In genomic region chr9:20384532-20385342, GRCm38 (mm10) we compare ENCODE assay signal across 8 mouse cellular contexts. TPM values are rescaled to one million over a fixed set of nuclear protein-coding genes. Genes with fewer than 3 reads are reported as not detected.
DNase-seq lines count a peak whose midpoint lies in the region; ATAC-seq and TF ChIP-seq lines count a peak whose summit lies in the region.

TSS of gene Zfp560 (minus strand) at chr9:20385177.

- peaks cover 0 to 6% of the 10 kb centered on the region in 2 experiments; a peak in 2 of 4 replicates for H3K36me3 ChIP-seq in MEL (ENCODE audit: control insufficient read depth in 1 of 2, insufficient read depth in 2 of 2, low read length in 2 of 2)
- H3K36me3 ChIP-seq in forebrain, postnatal 0 days (ENCODE audit: insufficient read depth), result no peaks in the 10 kb centered on the region
- H3K36me3 ChIP-seq in lung, embryonic 15.5 days, result no peaks in the 10 kb centered on the region

- H3K9me3 ChIP-seq in MEL (replicated peaks; ENCODE audit: insufficient read depth, low read length), result no peaks in the 10 kb centered on the region
- H3K9me3 ChIP-seq in forebrain, postnatal 0 days (ENCODE audit: low read length), result 0 out of 2 replicates have a peak, but pooled peaks cover 4% of the 10 kb centered on the region
- H3K9me3 ChIP-seq in lung, embryonic 15.5 days, result no peaks in the 10 kb centered on the region

- peaks cover 11% of the 10 kb centered on the region for H3K79me2 ChIP-seq in MEL (ENCODE audit: control insufficient read depth, insufficient read depth, low read length, poor library complexity)

- peak; percentile 30 to 52; a peak in 3 of 4 replicates for TF ChIP-seq EP300 in MEL (IDR thresholded peaks at IDR 0.05; ENCODE audit: low read depth in 1 of 2, low read length in 2 of 2)

- peak; percentile 100 for DNase-seq in MEL (ENCODE audit: low read depth, low spot score)
- peak; percentile 87 to 94 for DNase-seq in cerebellum, adult 2 months
- DNase-seq in forebrain, postnatal 0 days, result peak; percentile 97
- DNase-seq in heart, postnatal 4 days, result peak; percentile 95
- peak; percentile 60 to 86 for DNase-seq in layer of hippocampus, adult 8-10 months (ENCODE audit: low spot score in 2 of 2)
- DNase-seq in ovary, adult 18-20 months (ENCODE audit: low spot score), result peak; percentile 72
- peak; percentile 95 for DNase-seq in thymus, postnatal 0 days (ENCODE audit: low spot score)

- peak; percentile 55 to 89 (median 61) for TF ChIP-seq CTCF in MEL (IDR thresholded peaks at IDR 0.05 in 2 of 3, conservative IDR thresholded peaks at IDR 0.05 in 1 of 3; ENCODE audit: control insufficient read depth in 1 of 3, insufficient read depth in 1 of 3, low read depth in 2 of 3, low read length in 3 of 3, poor library complexity in 1 of 3, severe bottlenecking in 1 of 3)
- peak; percentile 58 for TF ChIP-seq CTCF in cerebellum, adult 2 months (IDR thresholded peaks at IDR 0.05; ENCODE audit: borderline replicate concordance, insufficient read depth, low read depth, low read length)
- TF ChIP-seq CTCF in forebrain, postnatal 0 days (IDR thresholded peaks at IDR 0.05; ENCODE audit: low read depth), result peak; percentile 81

- ATAC-seq in forebrain, postnatal 0 days, result peak; percentile 100
- peak; percentile 98 for ATAC-seq in lung, embryonic 15.5 days (ENCODE audit: borderline replicate concordance, extremely low read depth, low FRiP score, low TSS enrichment)

- peak within 1 kb of the TSS; percentile 56 for H3K4me2 ChIP-seq in forebrain, postnatal 0 days (ENCODE audit: low read depth)
- H3K4me2 ChIP-seq in lung, embryonic 15.5 days, result peak within 1 kb of the TSS; percentile 74

- WGBS in cerebellum, adult 2 months, result 2% methylated on average over 40 of the region's 40 CpGs
- 4% methylated on average over 40 of the region's 40 CpGs for WGBS in forebrain, postnatal 0 days
- 3% methylated on average over 40 of the region's 40 CpGs for WGBS in lung, embryonic 15.5 days

- peak; percentile 86 to 99 for TF ChIP-seq POLR2A in MEL (IDR thresholded peaks at IDR 0.05; ENCODE audit: control insufficient read depth in 1 of 2, insufficient read depth in 1 of 2, low read depth in 1 of 2, low read length in 2 of 2, poor library complexity in 1 of 2)
- TF ChIP-seq POLR2A in cerebellum, adult 2 months (IDR thresholded peaks at IDR 0.05; ENCODE audit: borderline replicate concordance, insufficient read depth, low read length), result peak; percentile 85; the same call in 1 of the 2 replicates

- H3K9ac ChIP-seq in MEL (ENCODE audit: control insufficient read depth, low read depth, low read length, poor library complexity, severe bottlenecking), result peak within 1 kb of the TSS; percentile 74
- peak within 1 kb of the TSS; percentile 73 for H3K9ac ChIP-seq in forebrain, postnatal 0 days
- H3K9ac ChIP-seq in lung, embryonic 15.5 days, result peak within 1 kb of the TSS; percentile 47

- H3K27me3 ChIP-seq in MEL (ENCODE audit: control insufficient read depth in 1 of 2, insufficient read depth in 2 of 2, low read length in 2 of 2), result no peaks in the 10 kb centered on the region
- H3K27me3 ChIP-seq in cerebellum, adult 2 months (ENCODE audit: control insufficient read depth, insufficient read depth, low read length), result no peaks in the 10 kb centered on the region
- no peaks in the 10 kb centered on the region for H3K27me3 ChIP-seq in forebrain, postnatal 0 days (ENCODE audit: insufficient read depth, low read length)
- no peaks in the 10 kb centered on the region for H3K27me3 ChIP-seq in lung, embryonic 15.5 days

- H3K27ac ChIP-seq in MEL (ENCODE audit: control insufficient read depth, low read depth, low read length), result peak within 1 kb of the TSS; percentile 53
- H3K27ac ChIP-seq in cerebellum, adult 2 months (ENCODE audit: insufficient read depth, low read length), result 0 out of 2 replicates have a peak within 1 kb of the TSS, but pooled peaks have one; percentile 52
- peak within 1 kb of the TSS; percentile 80 for H3K27ac ChIP-seq in forebrain, postnatal 0 days (ENCODE audit: low read depth, low read length)
- peak within 1 kb of the TSS; percentile 74 for H3K27ac ChIP-seq in lung, embryonic 15.5 days

- peak within 1 kb of the TSS; percentile 68 to 74 for H3K4me3 ChIP-seq in MEL (ENCODE audit: control insufficient read depth in 1 of 2, insufficient read depth in 1 of 2, low read depth in 2 of 2, low read length in 2 of 2)
- peak within 1 kb of the TSS; percentile 82 for H3K4me3 ChIP-seq in cerebellum, adult 2 months (replicated peaks; ENCODE audit: insufficient read depth, low read depth, low read length)
- peak within 1 kb of the TSS; percentile 68 for H3K4me3 ChIP-seq in forebrain, postnatal 0 days (ENCODE audit: low read depth, low read length)
- H3K4me3 ChIP-seq in lung, embryonic 15.5 days, result peak within 1 kb of the TSS; percentile 58

- TF ChIP-seq RAD21 in MEL (IDR thresholded peaks at IDR 0.05; ENCODE audit: low read depth, low read length), result no peak; the same call in none of the 2 replicates

- H3K4me1 ChIP-seq in MEL (ENCODE audit: control insufficient read depth in 1 of 2, insufficient read depth in 2 of 2, low read length in 2 of 2), result peaks cover 6 to 10% of the 10 kb centered on the region in 2 experiments; a peak in 3 of 4 replicates
- H3K4me1 ChIP-seq in cerebellum, adult 2 months (ENCODE audit: control insufficient read depth, insufficient read depth, low read length), result no peaks in the 10 kb centered on the region
- peaks cover 15% of the 10 kb centered on the region for H3K4me1 ChIP-seq in forebrain, postnatal 0 days (ENCODE audit: insufficient read depth)
- H3K4me1 ChIP-seq in lung, embryonic 15.5 days, result peaks cover 3% of the 10 kb centered on the region; the same call in 1 of the 2 replicates

TF ChIP-seq in MEL, 35 proteins besides CTCF, POLR2A, EP300 and RAD21 (continues in another document):
- TF ChIP-seq GATA1 (IDR thresholded peaks at IDR 0.05; ENCODE audit: low read depth, low read length) (0 out of 2 replicates have a peak, but pooled peaks have one; percentile 3), MYB (IDR thresholded peaks at IDR 0.05; ENCODE audit: low read depth, low read length) (peak; percentile 85), ZKSCAN1 (IDR thresholded peaks at IDR 0.05; ENCODE audit: low read depth, low read length) (no peak; the same call in 1 of the 2 replicates), UBTF (IDR thresholded peaks at IDR 0.05; ENCODE audit: borderline replicate concordance, insufficient read depth, low read depth, low read length) (peak; percentile 100), ZNF384 (IDR thresholded peaks at IDR 0.05; ENCODE audit: low read depth, low read length) (peak; percentile 69), MAZ (IDR thresholded peaks at IDR 0.05; ENCODE audit: low read depth, low read length) (peak; percentile 80), MEF2A (IDR thresholded peaks at IDR 0.05; ENCODE audit: extremely low read depth, insufficient replicate concordance, low read depth, low read length, poor library complexity, severe bottlenecking) (no peak), E2F4 (IDR thresholded peaks at IDR 0.05; ENCODE audit: borderline replicate concordance, low read depth, low read length) (peak; percentile 76), TAL1 (IDR thresholded peaks at IDR 0.05; ENCODE audit: low read length) (no peak), TBP (IDR thresholded peaks at IDR 0.05; ENCODE audit: low read depth, low read length) (peak; percentile 94), SMC3 (IDR thresholded peaks at IDR 0.05; ENCODE audit: low read depth, low read length) (peak; percentile 26; the same call in 1 of the 2 replicates), MAX (IDR thresholded peaks at IDR 0.05; ENCODE audit: low read length) (no peak; the same call in 1 of the 2 replicates), CHD2 (IDR thresholded peaks at IDR 0.05; ENCODE audit: low read length) (no peak), JUND (IDR thresholded peaks at IDR 0.05; ENCODE audit: low read depth, low read length) (peak; percentile 39; the same call in 1 of the 2 replicates), SIN3A (IDR thresholded peaks at IDR 0.05; ENCODE audit: low read length) (peak; percentile 97), CHD1 (IDR thresholded peaks at IDR 0.05; ENCODE audit: low read depth, low read length) (peak; percentile 97), NELFE (IDR thresholded peaks at IDR 0.05; ENCODE audit: low read depth, low read length) (peak; percentile 92), HCFC1 (IDR thresholded peaks at IDR 0.05; ENCODE audit: low read depth, low read length) (peak; percentile 97), RCOR1 (IDR thresholded peaks at IDR 0.05; ENCODE audit: low read depth, low read length) (no peak), ZMIZ1 (IDR thresholded peaks at IDR 0.05; ENCODE audit: low read depth, low read length) (peak; percentile 93), ELF1 (IDR thresholded peaks at IDR 0.05; ENCODE audit: low read depth, low read length) (peak; percentile 94), TCF12 (IDR thresholded peaks at IDR 0.05; ENCODE audit: low read depth, low read length) (peak; percentile 89), MAFK (IDR thresholded peaks at IDR 0.05; ENCODE audit: borderline replicate concordance, low read depth, low read length) (0 out of 2 replicates have a peak, but pooled peaks have one; percentile 54), ZC3H11A (IDR thresholded peaks at IDR 0.05; ENCODE audit: low read depth, low read length) (0 out of 2 replicates have a peak, but pooled peaks have one; percentile 26), POLR2AphosphoS5 (IDR thresholded peaks at IDR 0.05; ENCODE audit: borderline replicate concordance, low read depth, low read length) (no peak), ETS1 (IDR thresholded peaks at IDR 0.05; ENCODE audit: low read depth, low read length) (no peak; the same call in 1 of the 2 replicates), USF2 (IDR thresholded peaks at IDR 0.05; ENCODE audit: borderline replicate concordance in 1 of 2, insufficient read depth in 1 of 2, low read depth in 1 of 2, low read length in 2 of 2) (no peak), MXI1 (IDR thresholded peaks at IDR 0.05; ENCODE audit: low read depth, low read length) (peak; percentile 92)

RNA-seq across cellular contexts. Expression of gene Zfp560, which starts in this region (rescaled TPM):
- total RNA-seq in MEL (2012; rRNA removed), result 31.5 and 42.0 TPM in 2 replicates
- polyA plus RNA-seq in MEL (2012; ENCODE audit: insufficient read depth in 1 of 2, insufficient read length in 2 of 2, low read depth in 1 of 2, low replicate concordance in 2 of 2, missing spikeins in 1 of 2), result 10 to 100 TPM in 1 of 2 experiments, not detected in 1; 37.0 TPM
- 18.6 and 21.1 TPM in 2 replicates for polyA plus RNA-seq in cerebellum, adult 2 months (2012; rRNA removed)
- 51.3 and 55.8 TPM in 2 replicates for total RNA-seq in forebrain, postnatal 0 days (2014; rRNA removed)
- polyA plus RNA-seq in forebrain, postnatal 0 days (2015; fragmentation: Nextera tagmentation; extraction: Ambion mirVana), result 88.3 and 119 TPM in 2 replicates
- total RNA-seq in heart, postnatal 4 days (2021), result 10 to 100 TPM; 13.0 to 16.7 TPM
- 10 to 100 TPM in 2 of 4 experiments, 1 to 10 TPM in 2; 8.1 to 10.9 (median 9.3) TPM for total RNA-seq in layer of hippocampus, adult 8-10 months (2022)
- polyA plus RNA-seq in lung, embryonic 15.5 days (2015; fragmentation: Nextera tagmentation; extraction: Ambion mirVana), result 34.6 and 37.0 TPM in 2 replicates
- polyA plus RNA-seq in thymus, postnatal 0 days (2015; fragmentation: Nextera tagmentation; extraction: Ambion mirVana), result 64.2 and 71.1 TPM in 2 replicates

Comparison
In these comparisons a context has a peak if more than half of its experiments do, and no peak if none do; other contexts are left out.
1. Peak in every context shown above with its lines: DNase-seq, ATAC-seq, H3K4me3 ChIP-seq and H3K27ac ChIP-seq.